Comparison of ENCODE assay signal across 19 mouse cellular contexts in genomic region chr9:54356756-54357155, GRCm38 (mm10).
"Had no signal": no experiment of that assay in that cellular context is flagged by ENCODE, and none has a peak within 500 bp of the region (broad histone marks: within the 10 kb centered on the region; RNA-seq: fewer than 3 reads in every experiment).

No protein-coding gene starts in this region.

- H3K27me3 ChIP-seq: lung, embryonic 15.5 days; megakaryocyte, embryonic 14.5 days; midbrain, embryonic 13.5 days; midbrain, embryonic 15.5 days; neural tube, embryonic 12.5 days; stomach, embryonic 15.5 days had no signal

- H3K4me1 ChIP-seq: lung, embryonic 15.5 days; megakaryocyte, embryonic 14.5 days; midbrain, embryonic 13.5 days; midbrain, embryonic 15.5 days; neural tube, embryonic 12.5 days; stomach, embryonic 15.5 days had no signal

- H3K36me3 ChIP-seq: lung, embryonic 15.5 days; midbrain, embryonic 13.5 days; midbrain, embryonic 15.5 days; neural tube, embryonic 12.5 days; stomach, embryonic 15.5 days had no signal

- H3K9ac ChIP-seq: liver, postnatal 0 days; lung, embryonic 15.5 days; midbrain, embryonic 13.5 days; midbrain, embryonic 15.5 days; neural tube, embryonic 12.5 days; stomach, embryonic 15.5 days had no signal

- DNase-seq: liver, postnatal 0 days; lung, adult 2 months; lung, postnatal 14 days; lung, postnatal 36 days; right cerebral cortex, postnatal 14 days; thymus, adult 2 months; thymus, postnatal 25 days; thymus, postnatal 4 days had no signal

- H3K4me2 ChIP-seq: lung, embryonic 15.5 days; midbrain, embryonic 11.5 days; midbrain, embryonic 13.5 days; midbrain, embryonic 15.5 days; neural tube, embryonic 12.5 days; stomach, embryonic 15.5 days had no signal

- H3K27ac ChIP-seq: lung, embryonic 15.5 days; macrophage; midbrain, embryonic 13.5 days; midbrain, embryonic 15.5 days; neural tube, embryonic 12.5 days; stomach, embryonic 15.5 days; stomach, postnatal 0 days had no signal

- H3K9me3 ChIP-seq: lung, embryonic 15.5 days; megakaryocyte, embryonic 14.5 days; midbrain, embryonic 13.5 days; midbrain, embryonic 15.5 days; neural tube, embryonic 12.5 days; stomach, embryonic 15.5 days had no signal

- ATAC-seq: liver, postnatal 0 days; lung, postnatal 0 days; midbrain, embryonic 13.5 days; midbrain, embryonic 15.5 days had no signal

- H3K4me3 ChIP-seq: lung, embryonic 15.5 days; megakaryocyte, embryonic 14.5 days; midbrain, embryonic 13.5 days; midbrain, embryonic 15.5 days; myocyte; neural tube, embryonic 12.5 days; stomach, embryonic 15.5 days had no signal
